Mouse (Mus musculus) kidney, postnatal 0 days (tissue): ENCODE measurements around the gene Trim67. TPM values are rescaled to one million over a fixed set of nuclear protein-coding genes. Genes with fewer than 3 reads are reported as not detected.

Source experiments
- ATAC-seq: fragments of 200-750 bp; cut with Nextera tagmentation; replicated peaks from 2 replicates; pipeline ENCODE4 v1.8.0; 2017; ENCODE audit warnings: low read depth, moderate number of reproducible peaks, moderate TSS enrichment, moderate library complexity; ENCODE audit not compliant: low FRiP score
- DNase-seq: peaks from one replicate; pipeline ENCODE4 v3.0.0-alpha.2; 2016; ENCODE audit warnings: low spot score
- H3K27ac ChIP-seq: fragments of 300-500 bp; sonication (generic); 2 replicates; pipeline ENCODE4 v1.5.1; 2014; ENCODE audit warnings: mild to moderate bottlenecking
- H3K27me3 ChIP-seq: fragments of 300-500 bp; sonication (generic); 2 replicates; pipeline ENCODE4 v1.6.1; 2014; ENCODE audit warnings: low read length, mixed read lengths; ENCODE audit not compliant: insufficient read depth
- H3K36me3 ChIP-seq: fragments of 300-500 bp; sonication (generic); 2 replicates; pipeline ENCODE4 v1.6.1; 2014; ENCODE audit warnings: low read length, mixed read lengths; ENCODE audit not compliant: insufficient read depth
- H3K4me1 ChIP-seq: fragments of 300-500 bp; sonication (generic); replicated peaks from 2 replicates; pipeline ENCODE4 v1.6.1; 2014; ENCODE audit warnings: antibody characterized with exemption, low read length, mixed read lengths; ENCODE audit not compliant: insufficient read depth
- H3K4me2 ChIP-seq: fragments of 300-500 bp; sonication (generic); 2 replicates; pipeline ENCODE4 v1.6.1; 2014; ENCODE audit warnings: mild to moderate bottlenecking, low read length, moderate library complexity, mixed read lengths
- H3K4me3 ChIP-seq: fragments of 300-500 bp; sonication (generic); replicated peaks from 2 replicates; pipeline ENCODE4 v1.5.1; 2014; ENCODE audit warnings: low read depth, low read length
- H3K9ac ChIP-seq: fragments of 300-500 bp; sonication (generic); 2 replicates; pipeline ENCODE4 v1.6.1; 2014; ENCODE audit warnings: low read depth, low read length
- H3K9me3 ChIP-seq: fragments of 300-500 bp; sonication (generic); replicated peaks from 2 replicates; pipeline ENCODE4 v1.6.1; 2016; ENCODE audit warnings: low read length, inconsistent platforms, mixed read lengths
- CTCF ChIP-seq: IDR thresholded peaks from 2 replicates; pipeline ENCODE4 v1.5.1; 2016; ENCODE audit warnings: antibody characterized with exemption, low read depth, mild to moderate bottlenecking, moderate library complexity
- WGBS: fragments of 180-500 bp; shearing (Covaris S2); extraction: QIAGEN DNeasy Blood & Tissue Kit; methylation state at CpG from one replicate; pipeline ENCODE4 v1.1.7; 2014; 5-methylcytosine and 5-hydroxymethylcytosine counted together
- polyA plus RNA-seq: library from polyadenylated mRNA; unstranded; fragments of >200 nt; fragmentation: Nextera tagmentation; extraction: Ambion mirVana; gene quantifications from 2 replicates; pipeline ENCODE4 v1.2.1, GENCODE M21; 2015

Trim67 gene
- polyA plus RNA-seq, 1 experiment from 2014 or later: 0.04 TPM

DNA sequence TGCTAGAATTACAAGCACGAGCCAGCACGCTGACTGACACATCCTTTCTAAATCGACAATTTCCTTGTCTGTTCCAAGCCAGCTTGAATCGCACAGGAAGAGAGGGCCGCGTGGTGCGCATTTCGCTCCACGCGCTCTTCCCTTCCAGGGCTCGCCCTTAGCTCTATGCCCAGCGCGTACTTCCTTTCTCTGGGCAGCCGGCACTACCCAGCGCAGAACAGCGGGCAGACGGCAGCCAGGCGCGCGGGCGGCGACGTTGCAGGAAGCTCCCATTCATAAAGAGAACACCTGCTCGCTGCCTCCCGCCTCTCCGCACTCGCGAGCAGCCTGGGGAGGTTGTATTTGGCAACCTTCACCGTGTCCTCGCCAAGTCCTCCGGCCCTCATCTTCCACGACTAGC lies 706 bp upstream of the Trim67 start:
- no peak for TF ChIP-seq CTCF
- WGBS: 1% methylated on average over 32 of the region's 32 CpGs
- DNase-seq (peak; percentile 12), ATAC-seq (no peak)
- Histone ChIP-seq H3K9me3 (no peaks in the 10 kb centered on the region), H3K36me3 (no peaks in the 10 kb centered on the region), H3K27me3 (peaks cover 31% of the 10 kb centered on the region), H3K4me3 (peak overlapping the region; percentile 50), H3K4me2 (peak overlapping the region; percentile 80), H3K27ac (no peak overlapping the region), H3K9ac (no peak overlapping the region), H3K4me1 (peaks cover 17% of the 10 kb centered on the region)

DNA sequence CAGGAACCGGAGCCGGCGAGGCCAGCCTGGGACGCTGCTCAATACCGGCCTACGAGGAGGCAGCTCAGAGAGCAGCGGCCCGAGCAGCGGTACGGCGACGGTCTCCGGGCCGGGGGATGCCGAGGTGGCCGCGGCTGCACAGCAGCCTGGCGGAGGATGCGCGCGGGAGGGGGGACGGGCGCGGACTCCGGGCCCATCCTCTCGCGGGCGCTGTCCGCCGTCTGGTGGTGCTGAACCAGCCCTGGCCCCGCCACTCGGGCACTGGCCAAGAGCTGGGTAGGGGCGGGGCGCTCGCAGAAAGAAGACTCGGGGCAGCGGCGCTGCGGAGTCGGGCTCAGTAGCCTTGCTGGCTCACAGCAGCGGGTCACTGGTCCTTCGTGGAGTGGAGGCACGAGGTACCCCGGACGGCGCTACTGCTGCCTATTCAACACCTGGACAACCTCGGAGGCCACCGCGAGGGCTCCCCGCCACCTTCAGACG lies 320 bp downstream of the Trim67 start:
- TF ChIP-seq CTCF: no peak; the same call in 1 of the 2 replicates
- DNase-seq (peak; percentile 82), ATAC-seq (peak; percentile 84)
- no peak overlapping the region for H3K9ac ChIP-seq
- peak overlapping the region; percentile 80 for H3K4me2 ChIP-seq
- H3K9me3 ChIP-seq: no peaks in the 10 kb centered on the region
- peaks cover 31% of the 10 kb centered on the region for H3K27me3 ChIP-seq
- peak overlapping the region; percentile 50 for H3K4me3 ChIP-seq
- H3K27ac ChIP-seq: no peak overlapping the region
- no peaks in the 10 kb centered on the region for H3K36me3 ChIP-seq
- H3K4me1 ChIP-seq: peaks cover 17% of the 10 kb centered on the region
- under 1% methylated on average over 36 of the region's 51 CpGs for WGBS

DNA sequence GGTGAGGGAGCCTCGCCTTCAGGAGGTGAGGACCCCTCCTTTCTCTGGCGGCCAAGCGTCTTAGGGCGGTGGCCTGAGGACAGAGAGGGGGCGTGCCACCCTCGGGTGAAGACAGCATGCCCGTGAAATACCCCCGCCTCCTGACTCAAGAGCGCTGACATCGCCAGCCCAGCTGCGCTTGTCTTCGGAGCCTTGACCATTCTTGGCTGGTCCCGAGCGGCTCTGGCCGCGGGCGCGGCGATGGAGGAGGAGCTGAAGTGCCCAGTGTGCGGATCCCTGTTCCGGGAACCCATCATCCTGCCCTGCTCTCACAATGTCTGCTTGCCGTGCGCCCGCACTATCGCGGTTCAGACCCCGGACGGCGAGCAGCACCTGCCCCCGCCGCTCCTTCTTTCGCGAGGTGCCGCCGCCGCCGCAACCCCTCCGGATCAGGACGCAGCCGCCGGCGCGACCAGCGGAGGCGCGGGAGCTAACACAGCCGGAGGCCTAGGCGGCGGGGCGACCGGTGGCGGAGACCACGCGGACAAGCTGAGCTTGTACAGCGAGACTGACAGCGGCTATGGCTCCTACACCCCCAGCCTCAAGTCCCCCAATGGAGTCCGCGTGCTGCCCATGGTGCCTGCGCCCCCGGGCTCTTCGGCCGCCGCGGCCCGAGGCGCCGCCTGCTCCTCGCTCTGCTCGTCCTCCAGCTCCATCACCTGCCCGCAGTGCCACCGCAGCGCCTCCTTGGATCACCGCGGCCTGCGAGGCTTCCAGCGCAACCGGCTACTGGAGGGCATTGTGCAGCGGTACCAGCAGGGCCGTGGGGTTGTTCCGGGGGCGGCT lies 981 bp downstream of the Trim67 start:
- H3K4me3 ChIP-seq: peak overlapping the region; percentile 50
- H3K4me1 ChIP-seq: peaks cover 17% of the 10 kb centered on the region
- H3K36me3 ChIP-seq: no peaks in the 10 kb centered on the region
- H3K9me3 ChIP-seq: no peaks in the 10 kb centered on the region
- H3K27ac ChIP-seq: no peak overlapping the region
- peak overlapping the region; percentile 80 for H3K4me2 ChIP-seq
- TF ChIP-seq CTCF: no peak
- peaks cover 31% of the 10 kb centered on the region for H3K27me3 ChIP-seq
- DNase-seq (no peak), ATAC-seq (0 out of 2 replicates have a peak, but pooled peaks have one; percentile 25)
- no peak overlapping the region for H3K9ac ChIP-seq
- under 1% methylated on average over 70 of the region's 81 CpGs for WGBS

DNA sequence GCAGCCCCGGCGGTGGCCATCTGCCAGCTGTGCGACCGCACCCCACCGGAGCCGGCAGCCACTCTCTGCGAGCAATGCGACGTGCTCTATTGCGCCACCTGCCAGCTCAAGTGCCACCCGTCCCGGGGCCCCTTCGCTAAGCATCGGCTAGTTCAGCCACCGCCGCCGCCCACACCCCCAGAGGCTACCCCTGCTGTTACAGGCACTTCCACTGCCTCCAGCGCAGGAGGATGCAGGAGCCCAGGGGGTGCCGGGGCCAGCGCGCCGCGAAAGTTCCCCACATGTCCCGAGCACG lies 1.5 kb downstream of the Trim67 start:
- no peaks in the 10 kb centered on the region for H3K9me3 ChIP-seq
- H3K27me3 ChIP-seq: peaks cover 31% of the 10 kb centered on the region
- H3K4me2 ChIP-seq: peak overlapping the region; percentile 80
- ATAC-seq: no peak; the same call in 1 of the 2 replicates
- 4% methylated on average over 25 of the region's 25 CpGs for WGBS
- peak; percentile 54 for TF ChIP-seq CTCF
- H3K4me1 ChIP-seq: peaks cover 17% of the 10 kb centered on the region
- DNase-seq: peak; percentile 57
- no peak overlapping the region for H3K27ac ChIP-seq
- no peak overlapping the region for H3K9ac ChIP-seq
- peak overlapping the region; percentile 50 for H3K4me3 ChIP-seq
- no peaks in the 10 kb centered on the region for H3K36me3 ChIP-seq

DNA sequence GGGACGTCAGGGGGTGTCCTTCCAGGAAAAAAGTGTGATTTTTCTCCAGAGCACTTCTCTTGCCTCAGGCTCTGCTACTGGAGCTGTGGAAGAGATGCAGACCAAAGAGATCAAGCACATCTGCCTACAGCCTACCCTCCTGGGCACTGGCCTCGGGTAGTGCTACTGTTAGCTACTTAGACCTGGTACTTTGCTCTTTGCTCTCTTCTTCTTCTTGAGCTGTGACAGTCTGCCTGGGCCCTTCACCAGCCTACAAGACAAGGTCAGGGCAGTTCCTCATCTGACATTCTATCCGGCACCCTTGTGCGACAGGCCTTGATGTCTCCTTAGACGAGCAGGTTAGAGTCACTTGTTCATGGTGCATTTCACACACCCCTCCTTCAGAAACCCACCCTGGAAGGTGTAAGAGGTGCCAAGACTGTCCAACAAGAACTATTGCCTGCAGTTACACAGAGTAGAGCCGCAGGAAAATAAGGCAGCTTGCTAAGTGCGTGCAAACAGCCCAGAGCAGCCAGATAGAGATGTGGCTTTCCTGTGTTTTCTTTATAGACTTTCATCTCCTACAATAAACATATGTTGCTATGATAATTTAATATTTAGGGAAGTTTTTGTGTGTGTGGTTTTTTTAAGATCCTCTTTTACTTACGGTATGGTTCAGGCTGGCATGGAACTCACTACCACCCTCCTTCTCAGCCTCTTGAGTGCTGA lies 3.0 kb downstream of the Trim67 start:
- H3K4me1 ChIP-seq: peaks cover 17% of the 10 kb centered on the region
- H3K9me3 ChIP-seq: no peaks in the 10 kb centered on the region
- H3K4me3 ChIP-seq: no peak overlapping the region
- DNase-seq (no peak), ATAC-seq (no peak)
- H3K36me3 ChIP-seq: no peaks in the 10 kb centered on the region
- H3K27me3 ChIP-seq: peaks cover 31% of the 10 kb centered on the region
- no peak overlapping the region for H3K4me2 ChIP-seq
- no peak overlapping the region for H3K27ac ChIP-seq
- WGBS: 72% methylated on average over 8 of the region's 8 CpGs
- no peak for TF ChIP-seq CTCF
- no peak overlapping the region for H3K9ac ChIP-seq

DNA sequence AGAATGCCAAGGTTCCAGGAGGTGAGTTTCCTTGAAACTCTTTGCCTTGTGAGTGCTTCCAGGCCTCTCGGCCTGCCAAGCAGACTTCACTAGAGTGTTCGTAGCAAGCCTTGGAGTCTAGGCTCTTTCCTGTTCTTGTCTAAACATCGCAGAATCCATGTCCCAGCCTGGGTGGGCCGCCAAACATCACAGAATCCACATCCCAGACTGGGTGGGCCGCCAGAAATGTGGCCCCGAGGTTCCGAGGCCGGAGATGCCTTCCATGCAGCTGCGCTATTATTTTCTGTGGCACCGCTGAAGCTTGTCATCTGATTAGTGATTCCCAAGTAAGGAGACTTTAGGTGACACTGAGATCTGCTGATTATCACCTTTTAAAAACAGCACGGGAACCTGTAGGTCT lies 7.7 kb downstream of the Trim67 start:
- WGBS: 38% methylated on average over 11 of the region's 11 CpGs
- Histone ChIP-seq H3K36me3 (no peaks in the 10 kb centered on the region), H3K9me3 (no peaks in the 10 kb centered on the region), H3K4me2 (no peak overlapping the region), H3K4me3 (no peak overlapping the region), H3K4me1 (no peaks in the 10 kb centered on the region), H3K27me3 (peaks cover 5% of the 10 kb centered on the region; the same call in 1 of the 2 replicates), H3K27ac (no peak overlapping the region), H3K9ac (no peak overlapping the region)
- ATAC-seq (no peak), DNase-seq (no peak)
- no peak for TF ChIP-seq CTCF
